Mouse (Mus musculus) neural tube, embryonic 11.5 days (tissue): ENCODE measurements around the gene Atxn7. TPM values are rescaled to one million over a fixed set of nuclear protein-coding genes. Genes with fewer than 3 reads are reported as not detected.

Source experiments
- ATAC-seq: fragments of 200-750 bp; cut with Nextera tagmentation; 2 replicates; pipeline ENCODE4 v1.8.0; 2017; ENCODE audit warnings: moderate number of reproducible peaks, mild to moderate bottlenecking, moderate TSS enrichment, moderate library complexity; ENCODE audit not compliant: insufficient read depth, low FRiP score, low TSS enrichment
- DNase-seq: peaks from one replicate; pipeline ENCODE4 v3.0.0-alpha.2; 2015; ENCODE audit warnings: low spot score
- H3K27ac ChIP-seq: fragments of 300-500 bp; sonication (generic); 2 replicates; pipeline ENCODE4 v1.5.1; 2014; ENCODE audit warnings: low read depth, mild to moderate bottlenecking, low read length
- H3K27me3 ChIP-seq: fragments of 300-500 bp; sonication (generic); 2 replicates; pipeline ENCODE4 v1.6.1; 2014; ENCODE audit warnings: mild to moderate bottlenecking, low read length, mixed read lengths; ENCODE audit not compliant: control insufficient read depth, insufficient read depth
- H3K36me3 ChIP-seq: fragments of 300-500 bp; sonication (generic); 2 replicates; pipeline ENCODE4 v1.6.1; 2014; ENCODE audit warnings: mild to moderate bottlenecking, low read length, moderate library complexity, mixed read lengths; ENCODE audit not compliant: control insufficient read depth, insufficient read depth
- H3K4me1 ChIP-seq: fragments of 300-500 bp; sonication (generic); 2 replicates; pipeline ENCODE4 v1.6.1; 2014; ENCODE audit warnings: low read length, mixed read lengths; ENCODE audit not compliant: control insufficient read depth, insufficient read depth
- H3K4me2 ChIP-seq: fragments of 300-500 bp; sonication (generic); 2 replicates; pipeline ENCODE4 v1.6.1; 2014; ENCODE audit warnings: low read depth, mild to moderate bottlenecking, moderate library complexity
- H3K4me3 ChIP-seq: fragments of 300-500 bp; sonication (generic); 2 replicates; pipeline ENCODE4 v1.5.1; 2014; ENCODE audit warnings: low read depth, low read length
- H3K9ac ChIP-seq: fragments of 300-500 bp; sonication (generic); 2 replicates; pipeline ENCODE4 v1.6.1; 2014; ENCODE audit warnings: mild to moderate bottlenecking, low read length
- H3K9me3 ChIP-seq: fragments of 300-500 bp; sonication (generic); 2 replicates; pipeline ENCODE4 v1.6.1; 2016; ENCODE audit warnings: low read length; ENCODE audit not compliant: control insufficient read depth
- WGBS: fragments of 180-500 bp; shearing (Covaris S2); extraction: QIAGEN DNeasy Blood & Tissue Kit; methylation state at CpG from one replicate; pipeline ENCODE4 v1.1.7; 2014; 5-methylcytosine and 5-hydroxymethylcytosine counted together
- polyA plus RNA-seq: library from polyadenylated mRNA; unstranded; fragments of >200 nt; fragmentation: Nextera tagmentation; extraction: Ambion mirVana; gene quantifications from 2 replicates; pipeline ENCODE4 v1.2.1, GENCODE M21; 2014

The Atxn7 gene
- polyA plus RNA-seq, 1 experiment from 2014 or later: 3.9 TPM

GRCm38 (mm10) chr14:14086711-14087263 is 125.5 kb downstream of the Atxn7 start:
- 90% methylated on average over 4 of the region's 4 CpGs for WGBS
- ATAC-seq: no peak

GRCm38 (mm10) chr14:14087348-14087747 is 126.1 kb downstream of the Atxn7 start:
- Histone ChIP-seq H3K9ac (no peak overlapping the region), H3K27ac (no peak overlapping the region), H3K9me3 (no peaks in the 10 kb centered on the region), H3K36me3 (no peaks in the 10 kb centered on the region), H3K4me3 (no peak overlapping the region), H3K4me1 (no peaks in the 10 kb centered on the region), H3K4me2 (no peak overlapping the region), H3K27me3 (no peaks in the 10 kb centered on the region)
- DNase-seq: no peak
- WGBS: 90% methylated on average over 6 of the region's 6 CpGs
- ATAC-seq: no peak

More at GRCm38 (mm10) chr14:14086711-14087263, 125.5 kb downstream of the Atxn7 start:
- DNase-seq: no peak
- Histone ChIP-seq H3K4me1 (no peaks in the 10 kb centered on the region), H3K4me3 (no peak overlapping the region), H3K27me3 (no peaks in the 10 kb centered on the region), H3K4me2 (no peak overlapping the region), H3K36me3 (no peaks in the 10 kb centered on the region), H3K9ac (no peak overlapping the region), H3K9me3 (no peaks in the 10 kb centered on the region), H3K27ac (no peak overlapping the region)

- ATAC-seq (no peak), DNase-seq (no peak)
- H3K4me2 ChIP-seq: no peak overlapping the region
- no peaks in the 10 kb centered on the region for H3K36me3 ChIP-seq
- H3K4me1 ChIP-seq: no peaks in the 10 kb centered on the region
- H3K9me3 ChIP-seq: no peaks in the 10 kb centered on the region
- no peak overlapping the region for H3K27ac ChIP-seq
- no peak overlapping the region for H3K9ac ChIP-seq
- WGBS: 89% methylated on average over 9 of the region's 9 CpGs
- no peak overlapping the region for H3K4me3 ChIP-seq
- no peaks in the 10 kb centered on the region for H3K27me3 ChIP-seq
These were observed 127.0 kb downstream of the Atxn7 start for GRCm38 (mm10) chr14:14088016-14088791.

- H3K9me3 ChIP-seq: no peaks in the 10 kb centered on the region
- H3K9ac ChIP-seq: no peak overlapping the region
- no peak for ATAC-seq
- H3K36me3 ChIP-seq: no peaks in the 10 kb centered on the region
- H3K27ac ChIP-seq: no peak overlapping the region
- no peaks in the 10 kb centered on the region for H3K27me3 ChIP-seq
- no peak overlapping the region for H3K4me3 ChIP-seq
- H3K4me2 ChIP-seq: no peak overlapping the region
- H3K4me1 ChIP-seq: no peaks in the 10 kb centered on the region
- DNase-seq: no peak
- WGBS: 95% methylated on average over 6 of the region's 6 CpGs
These were observed 129.3 kb downstream of the Atxn7 start for GRCm38 (mm10) chr14:14090571-14090970.

- no peaks in the 10 kb centered on the region for H3K27me3 ChIP-seq
- peaks cover 2% of the 10 kb centered on the region; the same call in 1 of the 2 replicates for H3K36me3 ChIP-seq
- H3K4me1 ChIP-seq: no peaks in the 10 kb centered on the region
- no peaks in the 10 kb centered on the region for H3K9me3 ChIP-seq
- no peak overlapping the region for H3K9ac ChIP-seq
- peak; percentile 88 for DNase-seq
- 28% methylated on average over 10 of the region's 10 CpGs for WGBS
- no peak overlapping the region for H3K4me2 ChIP-seq
- no peak overlapping the region for H3K27ac ChIP-seq
- no peak overlapping the region for H3K4me3 ChIP-seq
- ATAC-seq: peak; percentile 78
These were observed 137.2 kb downstream of the Atxn7 start for GRCm38 (mm10) chr14:14098330-14098980.

GRCm38 (mm10) chr14:14100773-14101280 is 139.6 kb downstream of the Atxn7 start:
- peaks cover 2% of the 10 kb centered on the region; the same call in 1 of the 2 replicates for H3K36me3 ChIP-seq
- DNase-seq (no peak), ATAC-seq (no peak)
- H3K27me3 ChIP-seq: no peaks in the 10 kb centered on the region
- no peaks in the 10 kb centered on the region for H3K9me3 ChIP-seq
- H3K4me2 ChIP-seq: no peak overlapping the region
- no peaks in the 10 kb centered on the region for H3K4me1 ChIP-seq
- no peak overlapping the region for H3K27ac ChIP-seq
- 93% methylated on average over 8 of the region's 8 CpGs for WGBS
- no peak overlapping the region for H3K9ac ChIP-seq
- H3K4me3 ChIP-seq: no peak overlapping the region

- ATAC-seq (no peak), DNase-seq (no peak)
- Histone ChIP-seq H3K27me3 (no peaks in the 10 kb centered on the region), H3K4me3 (no peak overlapping the region), H3K4me2 (no peak overlapping the region), H3K36me3 (no peaks in the 10 kb centered on the region; the same call in 1 of the 2 replicates), H3K9me3 (no peaks in the 10 kb centered on the region), H3K4me1 (no peaks in the 10 kb centered on the region), H3K27ac (no peak overlapping the region), H3K9ac (no peak overlapping the region)
- 89% methylated on average over 9 of the region's 9 CpGs for WGBS
These were observed 140.1 kb downstream of the Atxn7 start for GRCm38 (mm10) chr14:14101296-14101695.

- 63% methylated on average over 13 of the region's 13 CpGs for WGBS
- no peak overlapping the region for H3K9ac ChIP-seq
- no peaks in the 10 kb centered on the region for H3K4me1 ChIP-seq
- no peaks in the 10 kb centered on the region; the same call in 1 of the 2 replicates for H3K36me3 ChIP-seq
- DNase-seq (no peak), ATAC-seq (no peak)
- no peak overlapping the region for H3K4me2 ChIP-seq
- H3K9me3 ChIP-seq: no peaks in the 10 kb centered on the region
- no peak overlapping the region for H3K4me3 ChIP-seq
- H3K27me3 ChIP-seq: no peaks in the 10 kb centered on the region
- H3K27ac ChIP-seq: no peak overlapping the region
These were observed 143.1 kb downstream of the Atxn7 start for GRCm38 (mm10) chr14:14104213-14104929.
